Mouse (Mus musculus) cerebellum, adult 11 months (tissue): ENCODE measurements around the gene Wdr27.
A peak's percentile ranks its signal among the peaks of the same experiment; 100 is the strongest.
"Not testable (repeated sequence)": the region's sequence is repeated elsewhere in the genome, so short reads cannot be mapped to it uniquely, and the experiment has no call there.

Experiments
- DNase-seq: peaks from one replicate; pipeline ENCODE4 v3.0.0; 2022

The Wdr27 gene

DNA sequence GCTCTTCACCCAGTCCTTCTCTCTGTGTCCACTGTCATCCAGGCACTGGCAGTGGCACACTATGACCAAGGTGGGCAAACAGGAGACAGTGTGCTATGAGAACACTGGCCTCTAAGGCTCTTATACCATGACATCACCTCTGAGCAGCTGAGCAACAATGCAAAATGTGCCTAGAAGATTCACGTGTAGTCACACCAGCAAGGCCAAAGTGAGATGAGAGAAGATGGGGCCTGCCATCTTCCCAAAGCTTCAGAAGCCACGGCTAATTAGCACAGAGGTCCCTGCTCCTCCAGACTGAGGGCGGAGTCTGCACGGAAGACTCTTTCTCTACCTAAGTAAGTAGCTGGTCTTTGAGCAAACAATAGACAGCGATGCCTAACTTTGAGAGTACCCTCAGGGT, 14.3 kb downstream of the Wdr27 start:
- no peak for DNase-seq

- DNase-seq: no peak
These were observed 15.2 kb downstream of the Wdr27 start for GRCm38 (mm10) chr17:14927644-14928218.

GRCm38 (mm10) chr17:14921582-14921981, 21.4 kb downstream of the Wdr27 start:
- DNase-seq: no peak

- DNase-seq: no peak
These were observed 25.1 kb downstream of the Wdr27 start for GRCm38 (mm10) chr17:14917866-14918265.

DNA sequence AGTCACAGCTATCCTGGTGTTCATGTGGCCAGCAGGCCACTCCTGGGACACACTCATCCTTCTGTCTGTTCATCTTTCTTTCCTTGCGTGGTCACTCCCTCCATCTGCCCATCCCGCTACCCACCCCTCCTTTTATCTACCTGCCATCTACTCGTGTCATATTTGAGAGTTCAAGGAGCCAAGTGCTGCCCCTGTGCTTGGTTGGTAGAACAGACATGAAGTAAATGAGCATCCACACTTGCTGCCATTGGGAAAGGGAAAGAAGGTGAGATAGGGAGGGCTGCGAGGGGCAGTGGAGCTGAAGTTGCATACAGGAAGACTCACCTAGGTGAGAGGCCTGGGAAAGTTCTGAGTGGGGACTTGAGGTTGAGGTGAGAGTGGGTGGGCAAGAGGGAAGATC, 28.6 kb downstream of the Wdr27 start:
- DNase-seq: no peak

- DNase-seq: no peak
These were observed 30.0 kb downstream of the Wdr27 start for GRCm38 (mm10) chr17:14912981-14913380.

DNA sequence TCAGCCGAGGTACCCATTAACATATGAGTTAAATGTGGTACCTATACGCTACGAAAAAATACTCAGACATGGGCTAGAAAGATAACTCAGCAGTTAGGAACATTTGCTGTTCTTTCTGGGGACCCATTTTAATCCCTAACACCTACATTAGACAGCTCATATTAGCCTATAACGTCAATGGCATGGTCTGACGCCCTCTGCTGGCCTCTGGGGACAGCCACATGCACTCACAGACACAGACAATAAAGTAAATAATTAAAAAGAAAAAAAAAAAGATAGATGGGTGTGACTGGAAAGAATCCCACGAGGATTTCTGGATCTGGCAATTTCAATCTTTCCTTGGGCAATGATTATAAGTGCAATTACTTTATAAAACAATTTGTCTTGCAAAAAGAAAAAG, 30.5 kb downstream of the Wdr27 start:
- no peak for DNase-seq

DNA sequence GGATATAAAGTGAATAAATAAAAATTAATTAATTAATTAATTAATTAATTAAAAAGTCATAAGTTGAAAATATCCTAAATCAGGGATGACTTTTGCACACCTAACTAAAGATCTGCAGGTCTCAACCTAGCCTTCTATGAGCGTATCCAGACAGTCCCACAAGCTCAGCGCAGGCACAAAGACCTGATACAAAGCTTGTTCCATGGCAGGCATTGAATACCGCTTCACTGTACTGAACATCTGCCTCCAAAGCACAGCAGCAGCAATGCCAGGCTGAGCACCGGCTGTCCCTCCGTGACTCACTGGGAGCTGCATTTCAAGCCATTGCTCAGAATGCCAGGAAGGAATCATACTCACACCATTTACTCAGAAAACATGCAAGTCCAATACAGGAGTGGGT, 32.2 kb downstream of the Wdr27 start:
- DNase-seq: no peak

GRCm38 (mm10) chr17:14909331-14909730, 33.6 kb downstream of the Wdr27 start:
- no peak for DNase-seq

DNA sequence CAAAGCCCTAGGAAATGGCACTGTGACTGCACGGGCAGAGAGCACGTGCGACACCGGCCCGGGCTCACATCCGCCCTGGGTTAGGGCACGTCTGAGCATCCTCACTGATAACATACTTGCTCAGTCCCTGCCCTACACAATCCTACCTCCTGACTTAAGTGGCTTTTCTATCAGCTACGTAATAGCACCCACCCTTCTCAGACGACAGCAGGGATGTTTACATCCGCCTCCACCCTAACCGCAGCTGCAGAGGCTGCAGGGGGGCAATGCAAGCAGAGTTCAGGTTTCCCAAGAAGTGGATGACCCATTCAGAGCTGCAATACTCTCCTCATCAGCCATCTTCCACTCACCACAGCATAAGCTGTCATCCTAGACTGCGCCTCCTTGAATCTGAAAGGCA, 35.8 kb downstream of the Wdr27 start:
- DNase-seq: no peak

GRCm38 (mm10) chr17:14906611-14907010, 36.3 kb downstream of the Wdr27 start:
- no peak for DNase-seq

GRCm38 (mm10) chr17:14904637-14905265, 38.2 kb downstream of the Wdr27 start:
- peak; percentile 22 for DNase-seq

GRCm38 (mm10) chr17:14904206-14904605, 38.8 kb downstream of the Wdr27 start:
- DNase-seq: no peak

DNA sequence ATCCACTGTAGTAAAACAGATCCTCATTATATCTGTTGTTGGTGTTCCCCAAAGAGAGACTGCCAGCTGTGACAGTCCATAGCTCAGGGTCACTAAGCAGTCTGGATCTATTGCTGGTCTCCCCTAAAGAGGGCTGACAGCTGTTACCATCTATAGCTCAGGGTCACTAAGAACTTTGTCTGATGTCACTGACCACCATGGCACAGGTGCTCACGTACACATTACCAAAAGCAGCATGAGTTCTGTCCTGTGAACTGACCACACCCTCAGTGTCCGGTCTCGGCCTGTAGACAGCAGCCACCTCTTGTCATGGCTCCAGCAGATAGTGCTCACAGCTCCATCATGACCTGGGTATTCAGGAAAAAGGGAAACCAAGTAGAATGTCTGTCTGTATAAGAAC, 39.7 kb downstream of the Wdr27 start:
- DNase-seq: no peak

DNA sequence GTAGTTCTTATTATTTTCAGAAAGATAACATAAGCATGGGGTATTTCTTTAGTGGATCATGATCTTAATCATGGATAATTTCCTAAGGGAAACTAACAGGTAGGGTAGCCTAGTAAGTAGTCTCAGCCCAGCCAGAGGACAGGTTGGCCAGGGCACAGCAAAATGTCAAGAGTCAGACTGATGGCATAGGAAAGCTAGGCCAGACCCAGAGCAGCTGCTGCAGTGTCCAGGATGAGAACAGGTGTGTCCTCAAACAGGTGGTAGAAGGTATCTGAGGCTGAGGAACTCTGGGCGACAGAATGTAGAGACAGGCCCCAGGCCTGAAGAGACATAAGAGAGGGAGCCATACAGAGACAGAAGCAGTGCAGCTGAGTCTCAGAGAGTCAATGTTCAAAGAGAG, 44.0 kb downstream of the Wdr27 start:
- no peak for DNase-seq

GRCm38 (mm10) chr17:14895058-14895457, 47.9 kb downstream of the Wdr27 start:
- DNase-seq: not testable (repeated sequence)

GRCm38 (mm10) chr17:14886933-14887332, 56.0 kb downstream of the Wdr27 start:
- DNase-seq: no peak

DNA sequence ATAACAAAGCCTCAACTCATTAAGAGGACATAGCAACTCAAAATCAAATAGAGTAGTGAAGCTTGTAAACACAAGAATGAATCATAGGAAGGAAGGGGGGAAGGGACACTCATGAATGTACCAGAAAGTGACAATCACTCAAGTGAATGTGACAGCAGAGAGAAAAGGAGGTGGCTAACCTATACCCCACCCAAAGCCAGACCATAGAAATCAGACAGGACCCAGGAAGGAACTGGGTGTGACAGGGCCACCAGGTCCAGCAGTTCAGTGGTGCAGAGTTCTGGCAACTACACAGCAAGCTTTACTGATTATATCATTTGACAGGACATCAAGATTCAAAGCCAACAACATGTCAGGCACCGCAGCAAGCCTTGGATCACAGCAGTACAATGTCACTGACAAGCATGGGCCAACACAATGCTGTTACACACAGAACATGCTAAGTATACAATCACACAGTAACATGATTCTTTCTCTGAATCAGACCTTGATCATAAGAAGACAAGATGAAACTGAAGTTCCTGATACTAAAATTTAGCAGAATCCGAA, 68.2 kb downstream of the Wdr27 start:
- no peak for DNase-seq

DNA sequence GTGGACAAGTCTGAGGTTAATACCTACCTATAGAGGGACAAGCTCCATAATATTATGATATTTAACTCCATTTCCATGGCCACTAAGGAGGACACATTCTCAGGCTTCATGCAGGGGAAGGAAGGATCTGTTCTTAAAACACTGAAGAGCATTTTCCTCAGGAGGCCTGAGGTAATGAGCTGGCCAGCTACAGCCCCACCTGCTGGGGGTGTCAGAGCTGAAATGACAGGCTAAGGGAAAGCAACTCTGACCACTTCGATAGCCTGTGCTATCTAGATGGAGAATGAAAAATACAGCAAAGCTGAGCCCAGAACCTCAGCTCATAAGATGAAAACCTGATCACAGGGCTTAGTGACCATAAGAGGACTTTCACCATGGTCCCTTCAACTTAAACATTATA, 82.7 kb downstream of the Wdr27 start:
- DNase-seq: no peak

DNA sequence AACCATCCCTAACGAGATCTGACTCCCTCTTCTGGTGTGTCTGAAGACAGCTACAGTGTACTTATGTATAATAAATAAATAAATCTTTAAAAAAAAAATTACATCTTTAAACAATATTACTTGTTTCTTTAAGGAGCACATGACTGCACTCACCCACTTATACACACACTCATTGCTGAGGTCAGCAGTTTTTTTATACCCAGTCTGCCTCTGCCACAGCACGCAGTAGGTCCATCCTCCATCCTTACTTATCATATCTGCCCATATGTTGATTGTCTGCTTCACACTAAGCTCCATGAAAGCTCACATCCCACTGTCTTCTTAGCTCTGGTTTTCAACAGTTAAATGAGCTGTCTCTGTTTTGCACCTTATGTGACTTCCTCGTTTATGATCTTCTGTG, 95.2 kb downstream of the Wdr27 start:
- no peak for DNase-seq

- no peak for DNase-seq
These were observed 96.1 kb downstream of the Wdr27 start for GRCm38 (mm10) chr17:14846880-14847279.

GRCm38 (mm10) chr17:14826715-14827295, 116.2 kb downstream of the Wdr27 start:
- DNase-seq: no peak

- DNase-seq: no peak
These were observed 118.0 kb downstream of the Wdr27 start for GRCm38 (mm10) chr17:14824938-14825337.

DNA sequence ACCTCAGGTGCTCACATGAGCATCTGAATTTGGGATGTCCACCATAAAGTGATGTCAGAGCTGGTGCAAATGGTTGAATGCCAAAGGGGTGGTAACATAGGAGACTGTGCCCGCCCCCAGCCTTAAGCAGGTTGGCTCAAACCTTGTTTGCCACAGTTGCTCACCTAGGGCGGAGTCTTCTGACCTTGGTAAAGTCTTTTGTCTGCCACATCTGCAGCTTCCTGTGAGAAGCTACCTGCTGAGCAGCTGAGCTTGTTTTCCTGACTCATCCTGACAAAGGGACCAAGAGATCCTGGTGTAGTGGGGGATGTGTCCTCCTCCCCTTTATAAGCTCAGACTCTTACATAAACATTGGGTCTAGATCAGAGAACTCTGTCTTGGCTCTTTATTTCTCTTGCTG, 125.0 kb downstream of the Wdr27 start:
- no peak for DNase-seq

- DNase-seq: no peak
These were observed 126.9 kb downstream of the Wdr27 start for GRCm38 (mm10) chr17:14816107-14816506.
